Mouse (Mus musculus): ENCODE results near the gene Lsm10. TPM values are rescaled to one million over a fixed set of nuclear protein-coding genes. Genes with fewer than 3 reads are reported as not detected.

The Lsm10 gene
- total and polyA plus RNA-seq, 3 experiments, result 35.0 to 49.6 TPM; not detected in 1

Other genes with a start within 250 kb of the Lsm10 start
- not detected in 2 replicates for gene Csf3r, start 72.1 kb upstream of the Lsm10 start, total RNA-seq (2012; rRNA removed)
- gene Csf3r, start 72.1 kb upstream of the Lsm10 start, polyA plus RNA-seq (2012; ENCODE audit: insufficient read depth in 1 of 2, insufficient read length in 2 of 2, low read depth in 1 of 2, low replicate concordance in 2 of 2, missing spikeins in 1 of 2), result under 1 TPM in 1 of 2 experiments, not detected in 1; 0.06 TPM
- gene Mrps15, start 49.7 kb upstream of the Lsm10 start, total RNA-seq (2012; rRNA removed), result 91.5 and 92.9 TPM in 2 replicates
- 100 to 1,000 TPM in 1 of 2 experiments, not detected in 1; 157 TPM for gene Mrps15, start 49.7 kb upstream of the Lsm10 start, polyA plus RNA-seq (2012; ENCODE audit: insufficient read depth in 1 of 2, insufficient read length in 2 of 2, low read depth in 1 of 2, low replicate concordance in 2 of 2, missing spikeins in 1 of 2)
- 4.2 and 5.7 TPM in 2 replicates for gene Oscp1, start 38.1 kb upstream of the Lsm10 start, total RNA-seq (2012; rRNA removed)
- 1 to 10 TPM in 1 of 2 experiments, not detected in 1; 7.6 TPM for gene Oscp1, start 38.1 kb upstream of the Lsm10 start, polyA plus RNA-seq (2012; ENCODE audit: insufficient read depth in 1 of 2, insufficient read length in 2 of 2, low read depth in 1 of 2, low replicate concordance in 2 of 2, missing spikeins in 1 of 2)
- gene Stk40, start 7.3 kb downstream of the Lsm10 start, total RNA-seq (2012; rRNA removed), result 16.8 and 30.4 TPM in 2 replicates
- 100 to 1,000 TPM in 1 of 2 experiments, 10 to 100 TPM in 1; 79.4 to 270 TPM for gene Stk40, start 7.3 kb downstream of the Lsm10 start, polyA plus RNA-seq (2012; ENCODE audit: insufficient read depth in 1 of 2, insufficient read length in 2 of 2, low read depth in 1 of 2, low replicate concordance in 2 of 2, missing spikeins in 1 of 2)
- gene Eva1b, start 51.1 kb downstream of the Lsm10 start, total RNA-seq (2012; rRNA removed), result 9.3 and 9.6 TPM in 2 replicates
- gene Eva1b, start 51.1 kb downstream of the Lsm10 start, polyA plus RNA-seq (2012; ENCODE audit: insufficient read depth in 1 of 2, insufficient read length in 2 of 2, low read depth in 1 of 2, low replicate concordance in 2 of 2, missing spikeins in 1 of 2), result 10 to 100 TPM in 1 of 2 experiments, not detected in 1; 12.2 TPM
- 0.31 and 0.56 TPM in 2 replicates for gene Sh3d21, start 66.9 kb downstream of the Lsm10 start, total RNA-seq (2012; rRNA removed)
- 1 to 10 TPM in 1 of 2 experiments, not detected in 1; 1.3 TPM for gene Sh3d21, start 66.9 kb downstream of the Lsm10 start, polyA plus RNA-seq (2012; ENCODE audit: insufficient read depth in 1 of 2, insufficient read length in 2 of 2, low read depth in 1 of 2, low replicate concordance in 2 of 2, missing spikeins in 1 of 2)
- 158 and 177 TPM in 2 replicates for gene Thrap3, start 106.1 kb downstream of the Lsm10 start, total RNA-seq (2012; rRNA removed)
- gene Thrap3, start 106.1 kb downstream of the Lsm10 start, polyA plus RNA-seq (2012; ENCODE audit: insufficient read depth in 1 of 2, insufficient read length in 2 of 2, low read depth in 1 of 2, low replicate concordance in 2 of 2, missing spikeins in 1 of 2), result 100 to 1,000 TPM; 310 to 471 TPM
- 15.4 and 16.4 TPM in 2 replicates for gene Map7d1, start 159.7 kb downstream of the Lsm10 start, total RNA-seq (2012; rRNA removed)
- 10 to 100 TPM in 1 of 2 experiments, not detected in 1; 58.2 TPM for gene Map7d1, start 159.7 kb downstream of the Lsm10 start, polyA plus RNA-seq (2012; ENCODE audit: insufficient read depth in 1 of 2, insufficient read length in 2 of 2, low read depth in 1 of 2, low replicate concordance in 2 of 2, missing spikeins in 1 of 2)
- 66.6 and 71.0 TPM in 2 replicates for gene Trappc3, start 165.7 kb downstream of the Lsm10 start, total RNA-seq (2012; rRNA removed)
- 10 to 100 TPM in 1 of 2 experiments, not detected in 1; 72.0 TPM for gene Trappc3, start 165.7 kb downstream of the Lsm10 start, polyA plus RNA-seq (2012; ENCODE audit: insufficient read depth in 1 of 2, insufficient read length in 2 of 2, low read depth in 1 of 2, low replicate concordance in 2 of 2, missing spikeins in 1 of 2)
- not detected in 2 replicates for gene Col8a2, start 190.2 kb downstream of the Lsm10 start, total RNA-seq (2012; rRNA removed)
- gene Col8a2, start 190.2 kb downstream of the Lsm10 start, polyA plus RNA-seq (2012; ENCODE audit: insufficient read depth in 1 of 2, insufficient read length in 2 of 2, low read depth in 1 of 2, low replicate concordance in 2 of 2, missing spikeins in 1 of 2), result not detected
- gene Adprhl2, start 225.1 kb downstream of the Lsm10 start, total RNA-seq (2012; rRNA removed), result 53.2 and 62.0 TPM in 2 replicates
- 10 to 100 TPM in 1 of 2 experiments, not detected in 1; 53.7 TPM for gene Adprhl2, start 225.1 kb downstream of the Lsm10 start, polyA plus RNA-seq (2012; ENCODE audit: insufficient read depth in 1 of 2, insufficient read length in 2 of 2, low read depth in 1 of 2, low replicate concordance in 2 of 2, missing spikeins in 1 of 2)
- gene Tekt2, start 229.1 kb downstream of the Lsm10 start, total RNA-seq (2012; rRNA removed), result 0.20 TPM in 1 of 2 replicates, not detected in the other
- gene Tekt2, start 229.1 kb downstream of the Lsm10 start, polyA plus RNA-seq (2012; ENCODE audit: insufficient read depth in 1 of 2, insufficient read length in 2 of 2, low read depth in 1 of 2, low replicate concordance in 2 of 2, missing spikeins in 1 of 2), result under 1 TPM in 1 of 2 experiments, not detected in 1; 0.25 TPM